Mouse (Mus musculus) megakaryocyte, embryonic 14.5 days (primary cell): Measurements from ENCODE around the gene Syne3.

Experiments
- FLI1 ChIP-seq: IDR thresholded peaks from 2 replicates; pipeline ENCODE4 v1.6.1; 2012; ENCODE audit warnings: low read length, inconsistent platforms, mixed read lengths
- GATA1 ChIP-seq: IDR thresholded peaks from 3 replicates; pipeline ENCODE4 v1.6.1; 2012; ENCODE audit warnings: mixed read lengths, low read length, inconsistent platforms, borderline replicate concordance

- TF ChIP-seq GATA1: no peak
- no peak for TF ChIP-seq FLI1
These were observed 10.4 kb downstream of the Syne3 start for GRCm38 (mm10) chr12:104999171-104999570.
